Mouse (Mus musculus) retina, adult 2 months (tissue): Measurements from ENCODE around the gene Scg2.

ENCODE experiments used
- DNase-seq: peaks from one replicate; pipeline ENCODE4 v3.0.0-alpha.2; 2012; ENCODE audit warnings: low read depth, low spot score

Gene Scg2

GRCm38 (mm10) chr1:79439609-79440308, at the start of gene Scg2:
Scg2 (minus strand) TSS chr1:79440120.
- DNase-seq, result peak; percentile 47

GRCm38 (mm10) chr1:79485546-79485945, 45.6 kb upstream of the Scg2 start:
- DNase-seq, result no peak

- no peak for DNase-seq
Observed at GRCm38 (mm10) chr1:79470856-79471255, 30.9 kb upstream of the Scg2 start.

DNA sequence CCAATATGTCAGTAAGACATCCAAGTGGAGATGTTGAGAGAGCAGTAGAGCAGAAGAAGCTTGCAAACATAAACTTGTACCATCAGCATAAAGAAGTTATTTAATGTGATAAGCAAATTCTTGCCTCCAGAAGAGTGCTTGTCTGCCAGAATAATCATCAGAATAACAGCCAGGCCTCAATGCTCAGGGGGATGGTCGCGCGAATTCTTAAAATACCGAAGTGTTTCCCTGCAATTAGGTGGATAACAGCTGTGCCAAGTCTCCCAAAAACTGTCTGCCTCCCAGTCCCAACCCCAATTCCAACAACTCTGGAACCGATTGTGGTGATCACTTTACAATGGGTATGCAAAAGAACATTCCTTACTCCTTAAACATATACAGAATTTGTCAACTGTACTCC, 30.0 kb upstream of the Scg2 start:
- DNase-seq, result no peak

DNA sequence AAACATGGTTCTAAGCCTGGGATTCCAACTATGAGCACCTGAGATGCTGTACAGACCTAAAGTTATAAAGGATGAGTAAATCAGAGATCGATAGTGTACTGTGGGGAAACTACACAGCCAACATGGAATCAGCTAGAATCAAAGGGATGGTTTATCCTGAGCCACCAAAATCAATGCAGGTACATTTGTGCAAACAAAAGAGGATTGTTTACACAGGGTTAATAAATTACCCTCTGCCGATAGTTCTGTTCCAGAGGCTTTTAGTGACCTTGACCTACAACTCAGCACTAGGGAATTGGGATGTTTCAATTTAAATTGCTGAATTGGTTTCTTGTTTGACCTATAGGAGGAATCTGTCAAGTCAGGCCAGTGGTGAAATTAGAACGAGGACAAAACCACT, 26.7 kb upstream of the Scg2 start:
- DNase-seq, result no peak

- DNase-seq, result no peak
Observed at GRCm38 (mm10) chr1:79458558-79458957, 18.6 kb upstream of the Scg2 start.

- no peak for DNase-seq
Observed at GRCm38 (mm10) chr1:79454164-79454563, 14.2 kb upstream of the Scg2 start.

- DNase-seq, result no peak
Observed at GRCm38 (mm10) chr1:79452339-79452738, 12.4 kb upstream of the Scg2 start.

DNA sequence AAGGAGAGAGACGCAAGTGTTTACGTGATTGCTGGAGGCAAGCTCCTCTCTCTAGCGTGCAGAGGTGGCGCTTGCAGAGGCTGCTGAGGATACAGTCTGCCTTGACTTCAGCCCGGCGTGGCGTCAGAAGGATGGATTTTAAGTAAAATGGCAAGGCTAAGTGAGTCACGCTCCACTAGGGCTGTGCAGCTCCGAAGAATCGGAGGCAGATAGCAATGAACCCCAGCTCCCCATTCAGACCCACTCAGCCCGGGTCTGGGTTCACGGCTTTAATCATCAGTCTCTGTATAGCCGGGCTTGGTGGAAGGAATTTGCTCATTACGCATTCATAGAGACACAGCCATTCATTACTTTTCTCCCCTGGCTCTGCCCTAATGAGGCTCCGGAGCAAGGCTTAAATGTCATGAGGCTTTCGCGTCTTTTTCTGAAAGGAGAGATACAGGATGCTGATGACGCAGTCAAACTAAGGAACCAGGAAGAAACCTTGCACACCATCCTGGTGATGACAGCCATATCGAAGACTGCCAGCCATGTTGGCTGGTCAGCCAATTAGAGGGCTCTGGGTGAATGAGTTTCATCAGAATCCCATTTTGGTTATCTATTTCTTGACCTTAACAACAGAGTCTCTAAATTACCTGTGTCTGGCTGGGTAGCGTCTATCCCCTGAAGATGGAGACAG, 10.6 kb upstream of the Scg2 start:
- no peak for DNase-seq

- no peak for DNase-seq
Observed at GRCm38 (mm10) chr1:79449943-79450342, 10.0 kb upstream of the Scg2 start.

DNA sequence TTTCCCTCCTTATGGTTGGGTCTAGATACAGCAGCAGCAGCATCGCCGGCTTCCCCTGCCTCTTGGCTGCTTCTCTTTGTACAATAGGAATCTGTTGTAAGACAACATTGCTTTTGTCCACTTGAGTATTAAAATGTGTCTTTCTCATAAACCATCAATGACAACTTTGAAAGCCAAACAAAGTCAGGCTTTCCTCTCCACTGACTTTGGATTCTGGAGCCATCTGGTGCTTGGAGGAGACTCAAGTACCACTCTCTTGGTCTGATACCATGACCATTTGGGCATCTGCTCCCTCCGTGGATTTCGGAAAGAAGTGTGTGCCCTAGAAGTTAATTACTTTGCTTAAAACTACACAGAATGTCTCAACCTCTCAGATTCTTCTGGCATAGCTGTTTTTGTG, 5.7 kb upstream of the Scg2 start:
- no peak for DNase-seq

GRCm38 (mm10) chr1:79437755-79438154, 2.2 kb downstream of the Scg2 start:
- no peak for DNase-seq

- no peak for DNase-seq
Observed at GRCm38 (mm10) chr1:79436671-79437070, 3.2 kb downstream of the Scg2 start.

DNA sequence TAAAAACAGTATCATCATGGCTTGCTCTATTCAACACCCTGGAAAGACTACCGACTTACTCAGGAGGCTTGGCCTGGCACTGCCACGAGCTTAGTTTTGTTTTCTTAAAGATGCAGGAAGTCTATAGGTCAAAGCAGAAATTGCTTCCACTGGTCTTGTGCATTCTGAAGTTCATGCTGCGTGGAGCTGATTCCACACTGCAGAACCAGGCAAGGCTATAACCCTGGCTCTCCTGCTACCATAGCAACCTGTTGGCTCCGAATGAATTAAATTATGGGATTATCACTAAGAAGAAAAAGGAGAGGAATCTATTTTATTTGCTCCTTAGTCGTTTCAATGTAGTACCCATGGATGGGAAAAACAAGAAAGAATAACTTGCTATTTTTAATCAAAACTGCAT, 10.9 kb downstream of the Scg2 start:
- DNase-seq, result no peak

GRCm38 (mm10) chr1:79415496-79415895, 24.4 kb downstream of the Scg2 start:
- DNase-seq, result no peak

GRCm38 (mm10) chr1:79406337-79406942, 33.5 kb downstream of the Scg2 start:
- DNase-seq, result peak; percentile 8

GRCm38 (mm10) chr1:79401090-79402012, 38.6 kb downstream of the Scg2 start:
- DNase-seq, result no peak

GRCm38 (mm10) chr1:79400284-79400683, 39.6 kb downstream of the Scg2 start:
- no peak for DNase-seq
